Mouse (Mus musculus): ENCODE data around the gene Iqck.

GRCm38 (mm10) chr7:118990282-118990681 is 134.7 kb downstream of the Iqck start:
- TF ChIP-seq POLR2A (IDR thresholded peaks at IDR 0.05; ENCODE audit: control insufficient read depth, extremely low read depth, insufficient read depth, low read length, poor library complexity) (no peak), CTCF (IDR thresholded peaks at IDR 0.05; ENCODE audit: borderline replicate concordance, control insufficient read depth, extremely low read depth, insufficient read depth, low read length, poor library complexity) (no peak)
